Mouse (Mus musculus) myocyte (in vitro differentiated cells): ENCODE measurements at regions not wholly inside any gene's neighbourhood (a gene's known extent, or its start where the extent isn't known, plus 50 kb on each side); places are given as distances from the start of the nearest gene placed in this dataset.

Experiments
- H3K27me3 ChIP-seq: one replicate; pipeline ENCODE4 v1.6.1; 2011; ENCODE audit not compliant: control insufficient read depth, insufficient read depth, insufficient read length
- H3K36me3 ChIP-seq: one replicate; pipeline ENCODE4 v1.6.1; 2011; ENCODE audit not compliant: control insufficient read depth, insufficient read depth
- H3K4me2 ChIP-seq: one replicate; pipeline ENCODE4 v1.6.1; 2011; ENCODE audit warnings: low read depth, control low read depth
- H3K4me3 ChIP-seq: one replicate; pipeline ENCODE4 v1.5.1; 2011; ENCODE audit warnings: mild to moderate bottlenecking, control low read depth, moderate library complexity
- H3K79me2 ChIP-seq: one replicate; pipeline ENCODE4 v1.6.1; 2011; ENCODE audit not compliant: control insufficient read depth, insufficient read depth
- H3ac ChIP-seq: one replicate; pipeline ENCODE4 v1.6.1; 2011; ENCODE audit not compliant: control insufficient read depth, insufficient read length
- CEBPB ChIP-seq: IDR thresholded peaks from 2 replicates; pipeline ENCODE4 v1.6.1; 2011; ENCODE audit warnings: mild to moderate bottlenecking, moderate library complexity; ENCODE audit not compliant: poor library complexity, insufficient read depth, severe bottlenecking
- E2F4 ChIP-seq: IDR thresholded peaks from one replicate; pipeline ENCODE4 v1.6.1; 2011; ENCODE audit warnings: mild to moderate bottlenecking, control low read depth, moderate library complexity; ENCODE audit not compliant: insufficient read depth
- MAX ChIP-seq: IDR thresholded peaks from one replicate; pipeline ENCODE4 v1.6.1; 2011; ENCODE audit warnings: low read depth, mild to moderate bottlenecking, control low read depth
- MYOD1 ChIP-seq, 3 experiments: IDR thresholded peaks; one replicate each; pipeline ENCODE4 v1.6.1; 2011; ENCODE audit warnings: control low read depth in 2 of 3, low read depth in 2 of 3, mild to moderate bottlenecking in 2 of 3, moderate library complexity in 1 of 3; ENCODE audit not compliant: insufficient read length in 2 of 3, control insufficient read depth in 1 of 3
- MYOG ChIP-seq, 3 experiments: IDR thresholded peaks; one replicate each; pipeline ENCODE4 v1.6.1; 2011; ENCODE audit warnings: control low read depth in 2 of 3, low read depth in 2 of 3, mild to moderate bottlenecking in 2 of 3; ENCODE audit not compliant: insufficient read length in 2 of 3, control insufficient read depth in 1 of 3, insufficient read depth in 1 of 3
- POLR2A ChIP-seq: IDR thresholded peaks from one replicate; pipeline ENCODE4 v1.6.1; 2011; ENCODE audit warnings: low read depth, mild to moderate bottlenecking, control low read depth, moderate library complexity; ENCODE audit not compliant: insufficient read length
- POLR2AphosphoS2 ChIP-seq: IDR thresholded peaks from one replicate; pipeline ENCODE4 v1.6.1; 2011; ENCODE audit warnings: low read depth, control low read depth; ENCODE audit not compliant: insufficient read length
- REST ChIP-seq: IDR thresholded peaks from one replicate; pipeline ENCODE4 v1.6.1; 2011; ENCODE audit warnings: mild to moderate bottlenecking, control low read depth, moderate library complexity; ENCODE audit not compliant: insufficient read depth, insufficient read length
- SRF ChIP-seq: IDR thresholded peaks from one replicate; pipeline ENCODE4 v1.6.1; 2011; ENCODE audit warnings: low read depth; ENCODE audit not compliant: control insufficient read depth, insufficient read length
- TCF12 ChIP-seq: IDR thresholded peaks from one replicate; pipeline ENCODE4 v1.6.1; 2011; ENCODE audit warnings: mild to moderate bottlenecking, control low read depth; ENCODE audit not compliant: poor library complexity, insufficient read depth, severe bottlenecking
- TCF3 ChIP-seq: IDR thresholded peaks from one replicate; pipeline ENCODE4 v1.6.1; 2011; ENCODE audit warnings: low read depth, control low read depth; ENCODE audit not compliant: insufficient read length
- USF1 ChIP-seq: IDR thresholded peaks from one replicate; pipeline ENCODE4 v1.6.1; 2011; ENCODE audit warnings: low read depth, mild to moderate bottlenecking, control low read depth, moderate library complexity

DNA sequence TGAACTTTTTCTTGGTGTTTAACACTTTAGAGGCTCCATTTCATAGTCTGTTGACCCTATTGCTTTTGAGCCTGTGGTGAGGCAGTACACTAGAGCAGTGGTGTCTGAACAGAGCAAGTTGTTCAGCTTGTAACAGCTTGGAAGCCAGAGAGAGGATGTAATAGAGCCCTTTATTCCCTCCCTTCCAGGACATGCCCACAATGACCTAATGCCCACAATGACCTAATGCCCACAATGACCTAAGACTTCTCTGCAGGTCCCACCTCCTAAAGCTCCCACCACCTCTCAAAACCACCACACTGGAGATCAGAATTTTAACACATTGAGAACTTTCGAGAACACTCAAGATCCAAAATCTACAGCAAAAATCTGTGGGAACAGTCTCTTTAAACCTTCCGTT is 115.6 kb downstream of the S1pr1 start:
- H3ac ChIP-seq, result no peak overlapping the region
- H3K4me2 ChIP-seq, result no peak overlapping the region
- no peak overlapping the region for H3K4me3 ChIP-seq
- no peaks in the 10 kb centered on the region for H3K27me3 ChIP-seq
- no peaks in the 10 kb centered on the region for H3K36me3 ChIP-seq
- TF ChIP-seq TCF12 (no peak), USF1 (no peak), MYOG (IDR thresholded peaks at IDR 0.05; ENCODE audit: control insufficient read depth in 1 of 3, insufficient read depth in 1 of 3, insufficient read length in 2 of 3, low read depth in 2 of 3) (no peak), TCF3 (no peak), MAX (no peak), POLR2A (no peak), E2F4 (no peak), SRF (no peak), CEBPB (no peak), MYOD1 (IDR thresholded peaks at IDR 0.05; ENCODE audit: control insufficient read depth in 1 of 3, insufficient read length in 2 of 3, low read depth in 2 of 3) (no peak), REST (no peak), POLR2AphosphoS2 (no peak)
- no peaks in the 10 kb centered on the region for H3K79me2 ChIP-seq

DNA sequence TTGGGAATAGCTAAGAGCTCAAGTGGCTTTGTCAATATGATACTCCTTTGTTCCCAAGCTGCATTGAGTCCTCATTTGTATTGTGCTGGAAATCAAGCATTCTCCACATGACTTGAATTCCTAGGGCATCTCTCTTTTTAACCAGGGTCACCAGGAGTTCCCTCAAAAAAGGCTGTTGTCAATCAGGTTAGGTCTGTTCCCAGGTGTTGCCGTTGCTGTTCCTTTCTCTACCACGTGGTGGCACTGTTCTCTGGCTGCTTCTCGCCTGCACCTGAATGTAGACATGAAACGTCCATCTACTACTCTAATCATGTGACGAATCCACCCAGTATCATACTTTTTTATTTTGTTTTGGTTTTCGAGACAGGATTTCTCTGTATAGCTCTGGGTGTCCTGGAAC is 118.3 kb downstream of the S1pr1 start:
- no peaks in the 10 kb centered on the region for H3K79me2 ChIP-seq
- no peak overlapping the region for H3K4me2 ChIP-seq
- H3ac ChIP-seq, result no peak overlapping the region
- no peak overlapping the region for H3K4me3 ChIP-seq
- TF ChIP-seq REST (no peak), POLR2AphosphoS2 (no peak), TCF3 (no peak), E2F4 (no peak), MAX (no peak), TCF12 (no peak), MYOD1 (IDR thresholded peaks at IDR 0.05; ENCODE audit: control insufficient read depth in 1 of 3, insufficient read length in 2 of 3, low read depth in 2 of 3) (no peak), USF1 (no peak), POLR2A (no peak), MYOG (IDR thresholded peaks at IDR 0.05; ENCODE audit: control insufficient read depth in 1 of 3, insufficient read depth in 1 of 3, insufficient read length in 2 of 3, low read depth in 2 of 3) (no peak), SRF (no peak), CEBPB (no peak)
- no peaks in the 10 kb centered on the region for H3K27me3 ChIP-seq
- H3K36me3 ChIP-seq, result no peaks in the 10 kb centered on the region

DNA sequence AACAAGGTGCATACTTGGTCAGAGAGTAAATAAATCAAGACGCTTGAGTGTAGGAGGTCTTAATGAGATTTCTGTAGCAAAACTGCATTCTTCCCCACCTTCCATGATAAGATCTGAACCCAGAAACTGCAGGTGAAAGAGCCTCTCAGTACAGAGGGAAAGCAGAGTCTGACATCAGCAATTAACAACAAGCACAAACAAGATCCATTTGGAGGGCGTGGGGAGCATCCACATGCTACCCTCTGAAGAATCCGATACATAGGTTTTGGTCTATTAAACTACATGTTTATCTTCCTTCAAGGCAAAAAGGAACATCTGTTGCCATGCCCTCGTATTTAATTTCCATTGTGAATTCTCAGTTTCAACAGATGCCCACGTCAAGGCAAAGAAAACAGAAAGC is 124.2 kb downstream of the S1pr1 start:
- Histone ChIP-seq H3K36me3 (no peaks in the 10 kb centered on the region), H3K4me3 (no peak overlapping the region), H3K4me2 (no peak overlapping the region), H3ac (no peak overlapping the region), H3K79me2 (no peaks in the 10 kb centered on the region), H3K27me3 (no peaks in the 10 kb centered on the region)
- TF ChIP-seq POLR2A (no peak), REST (no peak), POLR2AphosphoS2 (no peak), TCF3 (no peak), MYOG (IDR thresholded peaks at IDR 0.05; ENCODE audit: control insufficient read depth in 1 of 3, insufficient read depth in 1 of 3, insufficient read length in 2 of 3, low read depth in 2 of 3) (no peak), E2F4 (no peak)

DNA sequence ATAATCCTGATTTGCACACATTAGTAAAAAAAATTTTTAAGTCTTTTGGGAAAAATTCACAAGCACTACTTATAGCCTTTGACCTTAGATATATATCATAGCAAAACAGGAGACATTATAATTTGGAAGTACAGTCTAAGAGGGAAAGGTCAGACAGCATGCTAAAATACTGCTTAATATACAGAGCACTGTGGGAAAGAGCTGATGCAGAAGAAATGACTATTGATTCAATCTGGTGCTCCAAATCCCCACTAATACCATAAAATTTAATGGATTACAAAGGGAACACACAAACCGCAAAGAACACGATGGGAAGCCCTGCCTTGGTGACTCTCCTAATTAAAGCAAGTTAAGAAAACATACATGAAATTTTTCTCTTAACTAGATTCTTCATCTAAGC is 126.3 kb downstream of the S1pr1 start:
- H3K27me3 ChIP-seq, result no peaks in the 10 kb centered on the region
- H3K4me2 ChIP-seq, result no peak overlapping the region
- H3K36me3 ChIP-seq, result no peaks in the 10 kb centered on the region
- H3K4me3 ChIP-seq, result no peak overlapping the region
- H3K79me2 ChIP-seq, result no peaks in the 10 kb centered on the region
- no peak for TF ChIP-seq MAX
- no peak for TF ChIP-seq SRF
- no peak for TF ChIP-seq POLR2AphosphoS2
- no peak for TF ChIP-seq CEBPB
- TF ChIP-seq USF1, result no peak
- no peak for TF ChIP-seq MYOG (IDR thresholded peaks at IDR 0.05; ENCODE audit: control insufficient read depth in 1 of 3, insufficient read depth in 1 of 3, insufficient read length in 2 of 3, low read depth in 2 of 3)
- TF ChIP-seq TCF3, result no peak
- TF ChIP-seq POLR2A, result no peak
- no peak for TF ChIP-seq MYOD1 (IDR thresholded peaks at IDR 0.05; ENCODE audit: control insufficient read depth in 1 of 3, insufficient read length in 2 of 3, low read depth in 2 of 3)
- TF ChIP-seq TCF12, result no peak
- no peak overlapping the region for H3ac ChIP-seq

DNA sequence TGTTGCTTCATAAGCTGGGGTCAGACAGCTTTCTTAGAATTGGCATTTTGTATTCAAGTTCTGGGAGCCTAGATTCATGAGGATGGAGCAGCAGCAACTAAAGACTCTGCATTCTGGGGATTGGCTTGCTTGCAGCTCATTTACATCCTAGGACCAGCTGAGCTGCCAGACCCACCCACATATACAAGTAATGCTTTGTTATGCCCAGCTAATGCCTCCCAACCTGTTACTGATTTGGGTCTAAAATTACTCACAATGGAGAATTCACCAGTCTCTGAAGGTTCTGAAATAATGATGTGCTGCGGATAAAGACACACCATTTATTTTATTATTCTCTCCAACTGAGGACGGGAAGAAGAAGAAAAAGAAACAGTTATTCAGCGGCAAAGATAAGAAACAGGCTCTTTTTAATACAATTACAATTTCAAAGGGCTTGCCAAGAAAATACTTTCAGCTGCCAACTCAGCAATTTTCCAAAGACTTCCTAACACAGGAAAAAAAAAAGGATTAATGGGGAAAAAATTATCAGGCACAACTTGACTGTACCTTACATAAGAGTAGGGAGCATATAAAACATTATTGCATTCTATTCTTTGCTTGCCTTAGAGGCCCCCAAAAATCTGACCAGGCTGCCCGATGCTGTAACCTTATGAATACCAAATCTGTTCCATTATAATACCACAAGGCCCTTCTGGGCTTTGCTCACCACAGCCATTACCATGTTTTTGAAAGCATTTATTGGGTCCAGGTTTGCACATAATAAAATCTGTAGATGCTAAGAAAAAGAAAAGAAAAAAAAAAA is 134.5 kb downstream of the S1pr1 start:
- Histone ChIP-seq H3K27me3 (no peaks in the 10 kb centered on the region), H3K79me2 (no peaks in the 10 kb centered on the region), H3K4me2 (no peak overlapping the region), H3K36me3 (no peaks in the 10 kb centered on the region), H3K4me3 (no peak overlapping the region), H3ac (no peak overlapping the region)
- TF ChIP-seq REST (no peak), CEBPB (no peak), POLR2AphosphoS2 (no peak)
